Mouse (Mus musculus) megakaryocyte-erythroid progenitor cell, adult 5 weeks (primary cell): ENCODE measurements around the gene Fthl17a. TPM values are rescaled to one million over a fixed set of nuclear protein-coding genes. Genes with fewer than 3 reads are reported as not detected.

Source experiments
- polyA plus RNA-seq: library from polyadenylated mRNA; stranded (reverse); fragments of >175 nt; gene quantifications from 2 replicates; pipeline ENCODE4 v1.2.3, GENCODE M21; 2012

Fthl17a gene
- polyA plus RNA-seq: not detected in 2 replicates

DNA sequence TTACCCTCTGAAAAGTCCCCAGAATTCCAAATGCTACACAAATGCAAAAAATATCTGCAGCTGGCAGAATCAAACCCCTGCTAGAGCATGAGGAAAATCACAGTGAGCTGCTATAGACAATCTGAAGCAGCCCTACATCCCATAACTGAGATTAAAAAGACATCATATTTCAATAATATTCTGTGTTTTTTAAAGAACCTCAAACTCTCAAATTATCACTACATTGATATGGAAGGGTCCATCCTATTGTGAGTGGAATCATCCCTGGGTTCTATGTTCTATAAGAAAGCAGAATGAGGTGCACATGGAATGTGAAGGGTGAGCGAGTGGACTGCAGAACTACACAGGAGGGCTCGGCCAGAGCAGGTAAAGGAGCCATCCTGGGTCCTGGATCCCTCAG lies at the start of gene Fthl17a:
Gene Fthl17a (plus strand): TSS at position 301 of the 400 bp plus-strand sequence.

